Mouse (Mus musculus): Measurements from ENCODE around the gene Eif4ebp2. TPM values are rescaled to one million over a fixed set of nuclear protein-coding genes. Genes with fewer than 3 reads are reported as not detected.

Gene Eif4ebp2
- polyA plus RNA-seq, 2 experiments: 42.7 to 55.4 TPM

GRCm38 (mm10) chr10:61482771-61483170 lies 30.3 kb upstream of the Eif4ebp2 start:
- Histone ChIP-seq H3K4me1 (ENCODE audit: control insufficient read depth, insufficient read depth, low read length) (no peaks in the 10 kb centered on the region), H3K27me3 (ENCODE audit: control insufficient read depth, insufficient read depth, low read length) (no peaks in the 10 kb centered on the region), H3K4me3 (replicated peaks; ENCODE audit: low read length) (no peak overlapping the region), H3K27ac (replicated peaks; ENCODE audit: low read depth, low read length) (no peak overlapping the region), H3K9ac (ENCODE audit: low read depth, low read length, severe bottlenecking) (no peak overlapping the region), H3K36me3 (ENCODE audit: control insufficient read depth, insufficient read depth, low read length) (no peaks in the 10 kb centered on the region), H3K9me3 (ENCODE audit: control insufficient read depth, low read length) (no peaks in the 10 kb centered on the region), H3K4me2 (replicated peaks; ENCODE audit: low read depth, low read length, severe bottlenecking) (no peak overlapping the region)
- ATAC-seq (ENCODE audit: low FRiP score, low read depth) (no peak), DNase-seq (ENCODE audit: low spot score) (no peak)
- no peak for TF ChIP-seq POLR2A (IDR thresholded peaks at IDR 0.05; ENCODE audit: borderline replicate concordance, extremely low read depth, insufficient read depth, insufficient read length)
- WGBS: 94% methylated on average over 7 of the region's 7 CpGs

- Histone ChIP-seq H3K4me3 (replicated peaks; ENCODE audit: low read length) (no peak overlapping the region), H3K9ac (ENCODE audit: low read depth, low read length, severe bottlenecking) (no peak overlapping the region), H3K36me3 (ENCODE audit: control insufficient read depth, insufficient read depth, low read length) (no peaks in the 10 kb centered on the region), H3K4me2 (replicated peaks; ENCODE audit: low read depth, low read length, severe bottlenecking) (no peak overlapping the region), H3K27ac (replicated peaks; ENCODE audit: low read depth, low read length) (no peak overlapping the region), H3K4me1 (ENCODE audit: control insufficient read depth, insufficient read depth, low read length) (peaks cover 7% of the 10 kb centered on the region; the same call in 1 of the 2 replicates), H3K9me3 (ENCODE audit: control insufficient read depth, low read length) (no peaks in the 10 kb centered on the region), H3K27me3 (ENCODE audit: control insufficient read depth, insufficient read depth, low read length) (no peaks in the 10 kb centered on the region)
- 67% methylated on average over 1 of the region's 1 CpGs for WGBS
- TF ChIP-seq POLR2A (IDR thresholded peaks at IDR 0.05; ENCODE audit: borderline replicate concordance, extremely low read depth, insufficient read depth, insufficient read length): no peak
- ATAC-seq (ENCODE audit: low FRiP score, low read depth) (no peak), DNase-seq (ENCODE audit: low spot score) (no peak)
Observed at GRCm38 (mm10) chr10:61480488-61480887, 28.0 kb upstream of the Eif4ebp2 start.

- no peaks in the 10 kb centered on the region for H3K9me3 ChIP-seq (ENCODE audit: control insufficient read depth, low read length)
- no peak for TF ChIP-seq POLR2A (IDR thresholded peaks at IDR 0.05; ENCODE audit: borderline replicate concordance, extremely low read depth, insufficient read depth, insufficient read length)
- WGBS: 91% methylated on average over 4 of the region's 4 CpGs
Observed at GRCm38 (mm10) chr10:61479927-61480326, 27.5 kb upstream of the Eif4ebp2 start.

GRCm38 (mm10) chr10:61479461-61479860 lies 27.0 kb upstream of the Eif4ebp2 start:
- no peak for ATAC-seq (ENCODE audit: low FRiP score, low read depth)
- Histone ChIP-seq H3K27me3 (ENCODE audit: control insufficient read depth, insufficient read depth, low read length) (no peaks in the 10 kb centered on the region), H3K9ac (ENCODE audit: low read depth, low read length, severe bottlenecking) (no peak overlapping the region), H3K27ac (replicated peaks; ENCODE audit: low read depth, low read length) (no peak overlapping the region), H3K4me1 (ENCODE audit: control insufficient read depth, insufficient read depth, low read length) (peaks cover 10% of the 10 kb centered on the region), H3K4me2 (replicated peaks; ENCODE audit: low read depth, low read length, severe bottlenecking) (no peak overlapping the region), H3K36me3 (ENCODE audit: control insufficient read depth, insufficient read depth, low read length) (no peaks in the 10 kb centered on the region), H3K9me3 (ENCODE audit: control insufficient read depth, low read length) (no peaks in the 10 kb centered on the region), H3K4me3 (replicated peaks; ENCODE audit: low read length) (no peak overlapping the region)
- no peak for TF ChIP-seq POLR2A (IDR thresholded peaks at IDR 0.05; ENCODE audit: borderline replicate concordance, extremely low read depth, insufficient read depth, insufficient read length)
- 88% methylated on average over 10 of the region's 10 CpGs for WGBS
- no peak for DNase-seq (ENCODE audit: low spot score)

More at GRCm38 (mm10) chr10:61479927-61480326, 27.5 kb upstream of the Eif4ebp2 start:
- Histone ChIP-seq H3K36me3 (ENCODE audit: control insufficient read depth, insufficient read depth, low read length) (no peaks in the 10 kb centered on the region), H3K4me2 (replicated peaks; ENCODE audit: low read depth, low read length, severe bottlenecking) (no peak overlapping the region), H3K4me3 (replicated peaks; ENCODE audit: low read length) (no peak overlapping the region), H3K4me1 (ENCODE audit: control insufficient read depth, insufficient read depth, low read length) (peaks cover 10% of the 10 kb centered on the region), H3K27ac (replicated peaks; ENCODE audit: low read depth, low read length) (no peak overlapping the region), H3K9ac (ENCODE audit: low read depth, low read length, severe bottlenecking) (no peak overlapping the region), H3K27me3 (ENCODE audit: control insufficient read depth, insufficient read depth, low read length) (no peaks in the 10 kb centered on the region)
- ATAC-seq (ENCODE audit: low FRiP score, low read depth) (no peak), DNase-seq (ENCODE audit: low spot score) (no peak)

DNA sequence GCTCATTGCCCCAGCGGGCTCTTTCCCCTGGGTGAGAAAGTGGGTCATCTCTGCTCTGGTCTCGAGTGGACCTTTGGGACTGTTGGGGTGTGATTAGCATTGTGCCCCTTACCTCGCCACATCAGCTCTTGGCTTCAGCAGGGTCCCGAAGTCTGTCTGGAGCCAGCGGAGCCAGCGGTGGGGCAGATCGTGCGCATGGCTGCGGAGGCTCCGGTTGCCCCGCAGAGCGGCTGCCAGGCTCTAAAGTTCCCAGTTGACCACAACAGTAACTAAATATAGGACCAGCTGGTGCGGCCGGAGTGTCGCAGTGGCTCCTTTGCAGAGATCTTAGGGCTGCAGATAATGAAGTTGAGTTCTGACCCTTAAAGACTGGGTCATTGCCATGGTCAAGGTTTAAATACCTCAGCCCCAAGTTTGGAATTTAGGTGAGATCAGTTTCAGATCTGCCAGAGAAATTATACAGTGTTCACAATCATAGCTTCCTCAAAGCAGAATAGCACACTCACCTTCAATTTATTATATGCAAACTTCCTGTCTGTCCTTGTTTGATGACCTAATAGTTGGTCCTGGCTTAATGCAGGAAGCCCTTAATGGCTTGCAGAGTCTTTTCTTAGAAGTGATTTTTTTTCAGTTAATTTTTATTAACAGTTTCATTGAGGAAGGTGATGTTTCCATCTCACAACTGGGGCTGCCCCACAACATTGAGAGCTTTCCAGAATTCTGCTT lies 24.1 kb upstream of the Eif4ebp2 start:
- Histone ChIP-seq H3K36me3 (ENCODE audit: control insufficient read depth, insufficient read depth, low read length) (no peaks in the 10 kb centered on the region), H3K9me3 (ENCODE audit: control insufficient read depth, low read length) (no peaks in the 10 kb centered on the region), H3K27me3 (ENCODE audit: control insufficient read depth, insufficient read depth, low read length) (no peaks in the 10 kb centered on the region), H3K4me2 (replicated peaks; ENCODE audit: low read depth, low read length, severe bottlenecking) (peak overlapping the region; percentile 91), H3K4me1 (ENCODE audit: control insufficient read depth, insufficient read depth, low read length) (peaks cover 10% of the 10 kb centered on the region), H3K9ac (ENCODE audit: low read depth, low read length, severe bottlenecking) (peak overlapping the region; percentile 71), H3K27ac (replicated peaks; ENCODE audit: low read depth, low read length) (no peak overlapping the region), H3K4me3 (replicated peaks; ENCODE audit: low read length) (peak overlapping the region; percentile 82)
- TF ChIP-seq POLR2A (IDR thresholded peaks at IDR 0.05; ENCODE audit: borderline replicate concordance, extremely low read depth, insufficient read depth, insufficient read length): no peak
- WGBS: 4% methylated on average over 15 of the region's 15 CpGs
- no peak for ATAC-seq (ENCODE audit: low FRiP score, low read depth)
- no peak for DNase-seq (ENCODE audit: low spot score)
